Mouse (Mus musculus) lung, embryonic 14.5 days (tissue): ENCODE data around the gene Gm1993. TPM values are rescaled to one million over a fixed set of nuclear protein-coding genes. Genes with fewer than 3 reads are reported as not detected.
"Not testable (repeated sequence)": the region's sequence is repeated elsewhere in the genome, so short reads cannot be mapped to it uniquely, and the experiment has no call there.

Experiments used
- ATAC-seq: fragments of 200-750 bp; cut with Nextera tagmentation; 2 replicates; pipeline ENCODE4 v1.8.0; 2017; ENCODE audit warnings: mild to moderate bottlenecking, moderate TSS enrichment, moderate library complexity; ENCODE audit not compliant: insufficient read depth
- DNase-seq: peaks from one replicate; pipeline ENCODE4 v3.0.0-alpha.2; 2015
- H3K27ac ChIP-seq: fragments of 300-500 bp; sonication (generic); 2 replicates; pipeline ENCODE4 v1.5.1; 2014; ENCODE audit warnings: low read depth, mild to moderate bottlenecking, moderate library complexity
- H3K27me3 ChIP-seq: fragments of 300-500 bp; sonication (generic); 2 replicates; pipeline ENCODE4 v1.6.1; 2014; ENCODE audit warnings: low read length, control low read depth; ENCODE audit not compliant: insufficient read depth
- H3K36me3 ChIP-seq: fragments of 300-500 bp; sonication (generic); 2 replicates; pipeline ENCODE4 v1.6.1; 2014; ENCODE audit warnings: control low read depth; ENCODE audit not compliant: insufficient read depth
- H3K4me1 ChIP-seq: fragments of 300-500 bp; sonication (generic); 2 replicates; pipeline ENCODE4 v1.6.1; 2014; ENCODE audit warnings: antibody characterized with exemption, control low read depth; ENCODE audit not compliant: insufficient read depth
- H3K4me2 ChIP-seq: fragments of 300-500 bp; sonication (generic); 2 replicates; pipeline ENCODE4 v1.6.1; 2014; ENCODE audit warnings: mild to moderate bottlenecking
- H3K4me3 ChIP-seq: fragments of 300-500 bp; sonication (generic); 2 replicates; pipeline ENCODE4 v1.5.1; 2014; ENCODE audit warnings: low read depth, low read length
- H3K9ac ChIP-seq: fragments of 300-500 bp; sonication (generic); 2 replicates; pipeline ENCODE4 v1.6.1; 2014
- H3K9me3 ChIP-seq: fragments of 300-500 bp; sonication (generic); 2 replicates; pipeline ENCODE4 v1.6.1; 2016; ENCODE audit warnings: low read depth, low read length, control low read depth
- WGBS: fragments of 180-500 bp; shearing (Covaris S2); extraction: QIAGEN DNeasy Blood & Tissue Kit; methylation state at CpG from one replicate; pipeline ENCODE4 v1.1.7; 2014; 5-methylcytosine and 5-hydroxymethylcytosine counted together
- polyA plus RNA-seq: library from polyadenylated mRNA; unstranded; fragments of >200 nt; fragmentation: Nextera tagmentation; extraction: Ambion mirVana; gene quantifications from 2 replicates; pipeline ENCODE4 v1.2.1, GENCODE M21; 2014

The Gm1993 gene
- polyA plus RNA-seq, result not detected in 2 replicates

DNA sequence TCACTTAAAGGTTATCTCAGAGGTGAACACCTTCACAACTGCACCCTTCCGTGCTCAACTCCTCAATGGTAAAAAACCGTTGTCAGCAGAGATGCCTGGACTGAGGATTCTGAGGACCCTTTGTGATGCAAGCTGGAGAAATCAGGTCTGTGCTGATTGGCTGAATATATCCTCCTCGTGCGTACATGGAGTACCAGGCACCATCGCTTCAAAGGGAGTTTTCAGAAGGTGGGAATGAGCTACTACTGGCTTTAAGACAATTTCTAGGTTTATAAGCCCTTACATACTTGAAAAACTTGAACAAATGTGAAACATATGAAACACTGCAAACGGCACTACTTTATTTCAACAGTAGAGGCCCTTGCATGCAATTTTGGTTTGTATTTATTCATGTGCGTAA is at the start of gene Gm1993:
Gene Gm1993, minus strand, starts transcription at position 101 of the 400 bp plus-strand sequence.
- ATAC-seq, H3K4me1 ChIP-seq, H3K27me3 ChIP-seq, H3K9me3 ChIP-seq, H3K36me3 ChIP-seq, H3K4me2 ChIP-seq, DNase-seq, H3K4me3 ChIP-seq, H3K9ac ChIP-seq, H3K27ac ChIP-seq: not testable (repeated sequence)
- WGBS, result 84% methylated on average over 7 of the region's 7 CpGs
